Mouse (Mus musculus) intestine, embryonic 16.5 days (tissue): ENCODE data around the gene Mcmbp. TPM values are rescaled to one million over a fixed set of nuclear protein-coding genes. Genes with fewer than 3 reads are reported as not detected.

Experiments used
- ATAC-seq: fragments of 200-750 bp; cut with Nextera tagmentation; 2 replicates; pipeline ENCODE4 v1.8.0; 2017; ENCODE audit warnings: moderate TSS enrichment, moderate library complexity
- H3K27ac ChIP-seq: fragments of 300-500 bp; sonication (generic); 2 replicates; pipeline ENCODE4 v1.5.1; 2014; ENCODE audit warnings: mild to moderate bottlenecking, low read length
- H3K27me3 ChIP-seq: fragments of 300-500 bp; sonication (generic); replicated peaks from 2 replicates; pipeline ENCODE4 v1.6.1; 2014; ENCODE audit warnings: low read length, control low read depth, mixed read lengths; ENCODE audit not compliant: control insufficient read depth, insufficient read depth
- H3K36me3 ChIP-seq: fragments of 300-500 bp; sonication (generic); 2 replicates; pipeline ENCODE4 v1.6.1; 2014; ENCODE audit warnings: low read length, control low read depth; ENCODE audit not compliant: control insufficient read depth, insufficient read depth
- H3K4me1 ChIP-seq: fragments of 300-500 bp; sonication (generic); 2 replicates; pipeline ENCODE4 v1.6.1; 2014; ENCODE audit warnings: low read length, control low read depth, mixed read lengths; ENCODE audit not compliant: control insufficient read depth, insufficient read depth
- H3K4me2 ChIP-seq: fragments of 300-500 bp; sonication (generic); 2 replicates; pipeline ENCODE4 v1.6.1; 2014; ENCODE audit warnings: low read depth, low read length, control low read depth
- H3K4me3 ChIP-seq: fragments of 300-500 bp; sonication (generic); 2 replicates; pipeline ENCODE4 v1.5.1; 2014; ENCODE audit warnings: mild to moderate bottlenecking, low read length
- H3K9ac ChIP-seq: fragments of 300-500 bp; sonication (generic); 2 replicates; pipeline ENCODE4 v1.6.1; 2014; ENCODE audit warnings: low read depth, low read length
- H3K9me3 ChIP-seq: fragments of 300-500 bp; sonication (generic); 2 replicates; pipeline ENCODE4 v1.6.1; 2016; ENCODE audit warnings: low read length, control low read depth; ENCODE audit not compliant: control insufficient read depth
- WGBS: fragments of 180-500 bp; shearing (Covaris S2); extraction: QIAGEN DNeasy Blood & Tissue Kit; methylation state at CpG from one replicate; pipeline ENCODE4 v1.1.7; 2014; 5-methylcytosine and 5-hydroxymethylcytosine counted together
- polyA plus RNA-seq: library from polyadenylated mRNA; unstranded; fragments of >200 nt; fragmentation: Nextera tagmentation; extraction: Ambion mirVana; gene quantifications from 2 replicates; pipeline ENCODE4 v1.2.1, GENCODE M21; 2015

The Mcmbp gene
- polyA plus RNA-seq, 1 experiment from 2014 or later = 35.3 TPM

DNA sequence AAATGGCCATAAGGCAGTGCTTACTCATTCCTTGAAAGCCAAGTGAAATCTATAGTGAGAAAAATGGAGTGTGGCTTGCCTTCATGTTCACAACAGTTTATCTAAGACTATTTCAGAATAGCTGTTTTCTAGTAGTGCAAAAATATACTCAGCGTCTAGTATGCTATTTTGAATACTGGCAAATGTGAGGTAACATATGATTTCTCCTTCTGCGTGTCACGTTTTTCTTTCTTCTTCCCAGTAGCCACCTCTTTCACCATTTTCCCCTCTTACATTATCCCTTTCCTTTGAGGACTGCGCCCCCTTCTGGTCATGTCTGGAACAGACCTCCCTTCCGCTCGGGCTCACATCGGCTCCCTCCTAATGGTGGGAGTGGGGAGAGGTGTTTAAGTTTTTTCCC, 50.2 kb downstream of the Mcmbp start:
- H3K9ac ChIP-seq = no peak overlapping the region
- ATAC-seq = peak; percentile 69
- 21% methylated on average over 7 of the region's 7 CpGs for WGBS
- H3K9me3 ChIP-seq = 0 out of 2 replicates have a peak, but pooled peaks cover 3% of the 10 kb centered on the region
- H3K27me3 ChIP-seq = no peaks in the 10 kb centered on the region
- peaks cover 15% of the 10 kb centered on the region for H3K36me3 ChIP-seq
- H3K4me1 ChIP-seq = peaks cover 2% of the 10 kb centered on the region; the same call in 1 of the 2 replicates
- H3K4me3 ChIP-seq = no peak overlapping the region
- H3K4me2 ChIP-seq = no peak overlapping the region
- H3K27ac ChIP-seq = no peak overlapping the region

DNA sequence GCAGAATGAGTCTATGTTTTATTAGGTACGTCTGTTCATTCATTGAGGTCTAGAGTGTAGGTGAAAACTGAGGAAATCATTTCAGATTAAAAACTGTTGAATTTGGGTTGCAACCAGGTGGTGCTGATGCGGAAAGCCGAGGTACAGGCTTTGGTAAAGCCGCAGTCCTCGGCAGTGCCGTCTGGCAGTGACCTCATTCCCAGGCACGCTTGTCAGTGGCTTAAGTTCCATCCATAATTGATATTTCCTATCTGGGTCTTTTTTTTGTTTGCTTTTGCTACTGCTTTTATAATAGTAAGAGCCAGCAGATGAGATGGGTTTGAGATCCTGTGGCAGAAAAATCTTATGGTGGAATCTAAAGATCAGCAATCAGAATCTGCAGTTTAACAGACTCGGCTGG, 50.9 kb downstream of the Mcmbp start:
- ATAC-seq = no peak

GRCm38 (mm10) chr7:128687821-128688564, 52.3 kb downstream of the Mcmbp start:
- Histone ChIP-seq H3K4me3 (peak overlapping the region; percentile 49), H3K27ac (no peak overlapping the region), H3K36me3 (peaks cover 13% of the 10 kb centered on the region), H3K4me2 (peak overlapping the region; percentile 66), H3K9me3 (0 out of 2 replicates have a peak, but pooled peaks cover 3% of the 10 kb centered on the region), H3K27me3 (no peaks in the 10 kb centered on the region), H3K4me1 (peaks cover 2% of the 10 kb centered on the region; the same call in 1 of the 2 replicates), H3K9ac (no peak overlapping the region)
- ATAC-seq = peak; percentile 75
- WGBS = 55% methylated on average over 56 of the region's 56 CpGs

More for the DNA sequence above, 50.9 kb downstream of the Mcmbp start:
- H3K36me3 ChIP-seq = peaks cover 11% of the 10 kb centered on the region
- peaks cover 2% of the 10 kb centered on the region; the same call in 1 of the 2 replicates for H3K4me1 ChIP-seq
- no peak overlapping the region for H3K27ac ChIP-seq
- 0 out of 2 replicates have a peak, but pooled peaks cover 3% of the 10 kb centered on the region for H3K9me3 ChIP-seq
- H3K4me2 ChIP-seq = no peak overlapping the region
- 85% methylated on average over 8 of the region's 8 CpGs for WGBS
- no peaks in the 10 kb centered on the region for H3K27me3 ChIP-seq
- H3K9ac ChIP-seq = no peak overlapping the region
- H3K4me3 ChIP-seq = no peak overlapping the region

DNA sequence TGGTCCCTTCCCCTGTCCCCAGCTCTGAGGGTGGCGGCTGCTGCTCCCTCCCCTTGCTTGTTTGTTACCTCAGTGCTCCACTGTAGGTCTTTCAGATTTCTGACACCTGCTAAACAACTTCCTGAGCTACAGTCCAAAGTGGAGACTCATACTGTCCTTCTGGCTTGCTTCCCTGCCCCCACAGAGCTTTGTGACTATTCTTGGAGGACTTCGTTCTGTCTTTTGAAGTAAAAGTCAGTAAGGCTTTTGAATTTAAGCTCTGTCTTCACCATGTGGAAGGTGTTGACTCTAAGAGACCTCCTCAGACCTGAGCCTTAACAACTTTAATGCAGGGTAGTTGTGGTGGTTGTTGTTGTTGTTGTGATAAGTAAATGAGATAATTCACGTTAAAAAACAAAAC, 61.7 kb downstream of the Mcmbp start:
- Histone ChIP-seq H3K4me3 (no peak overlapping the region), H3K9ac (no peak overlapping the region), H3K27me3 (no peaks in the 10 kb centered on the region), H3K9me3 (no peaks in the 10 kb centered on the region), H3K4me2 (no peak overlapping the region), H3K36me3 (no peaks in the 10 kb centered on the region), H3K4me1 (no peaks in the 10 kb centered on the region), H3K27ac (no peak overlapping the region)
- WGBS = 80% methylated on average over 3 of the region's 3 CpGs
- no peak for ATAC-seq

- H3K27me3 ChIP-seq = no peaks in the 10 kb centered on the region
- H3K9ac ChIP-seq = no peak overlapping the region
- H3K4me2 ChIP-seq = peak overlapping the region; percentile 21
- ATAC-seq = peak; percentile 95
- peaks cover 12% of the 10 kb centered on the region for H3K4me1 ChIP-seq
- 17% methylated on average over 15 of the region's 15 CpGs for WGBS
- no peak overlapping the region for H3K4me3 ChIP-seq
- no peaks in the 10 kb centered on the region for H3K36me3 ChIP-seq
- H3K27ac ChIP-seq = peak overlapping the region; percentile 30; the same call in 1 of the 2 replicates
- H3K9me3 ChIP-seq = no peaks in the 10 kb centered on the region
Observed at GRCm38 (mm10) chr7:128672408-128673010, 67.8 kb downstream of the Mcmbp start.

DNA sequence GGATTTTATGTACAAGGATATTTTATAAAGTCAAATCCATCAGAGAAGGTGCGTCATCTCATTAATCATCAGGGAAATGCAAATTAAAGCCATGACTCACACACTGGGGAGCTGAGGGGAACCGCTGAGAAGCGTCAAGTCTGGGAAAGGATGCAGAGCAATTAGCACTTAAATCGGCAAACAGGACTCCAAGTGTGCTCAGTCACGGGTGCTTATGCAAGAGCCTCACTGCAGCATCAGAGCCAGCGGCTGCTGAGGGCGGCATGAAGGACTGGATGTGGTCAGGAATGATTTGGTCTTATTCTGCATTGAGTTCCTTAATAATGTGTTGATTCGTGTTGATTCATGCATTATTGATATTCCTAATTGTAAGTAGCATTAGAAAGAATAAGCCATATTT, 68.3 kb downstream of the Mcmbp start:
- Histone ChIP-seq H3K27ac (no peak overlapping the region), H3K9me3 (no peaks in the 10 kb centered on the region), H3K36me3 (no peaks in the 10 kb centered on the region), H3K4me2 (peak overlapping the region; percentile 21), H3K4me1 (peaks cover 12% of the 10 kb centered on the region), H3K9ac (no peak overlapping the region), H3K4me3 (no peak overlapping the region), H3K27me3 (no peaks in the 10 kb centered on the region)
- ATAC-seq = 0 out of 2 replicates have a peak, but pooled peaks have one; percentile 38
- WGBS = 22% methylated on average over 8 of the region's 8 CpGs

DNA sequence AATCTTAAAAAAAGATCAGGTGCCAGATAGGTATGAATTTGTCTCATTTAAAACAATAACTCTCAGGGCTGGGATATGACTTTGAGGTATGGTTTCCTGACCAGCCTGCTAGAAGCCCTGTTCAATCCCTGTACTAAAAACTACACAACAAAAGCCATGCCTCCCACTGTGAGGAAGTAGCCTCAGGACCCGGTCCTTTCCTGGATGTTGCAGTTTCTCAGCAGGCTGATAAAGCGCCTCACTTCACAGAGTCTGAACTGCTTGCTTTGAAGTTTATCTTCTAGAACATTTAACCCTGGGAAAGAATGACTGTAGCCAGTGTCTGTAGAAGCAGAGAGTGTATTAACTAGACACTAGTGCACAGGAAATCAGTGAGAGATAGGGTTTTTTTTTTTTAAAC, 71.5 kb downstream of the Mcmbp start:
- H3K9ac ChIP-seq = no peak overlapping the region
- H3K4me3 ChIP-seq = no peak overlapping the region
- no peaks in the 10 kb centered on the region for H3K36me3 ChIP-seq
- peaks cover 12% of the 10 kb centered on the region for H3K4me1 ChIP-seq
- H3K4me2 ChIP-seq = no peak overlapping the region
- no peaks in the 10 kb centered on the region for H3K27me3 ChIP-seq
- no peak for ATAC-seq
- 43% methylated on average over 2 of the region's 2 CpGs for WGBS
- no peaks in the 10 kb centered on the region for H3K9me3 ChIP-seq
- H3K27ac ChIP-seq = no peak overlapping the region

GRCm38 (mm10) chr7:128667788-128668187, 72.5 kb downstream of the Mcmbp start:
- WGBS = 66% methylated on average over 5 of the region's 5 CpGs
- Histone ChIP-seq H3K4me2 (no peak overlapping the region), H3K9me3 (no peaks in the 10 kb centered on the region), H3K4me3 (no peak overlapping the region), H3K27ac (no peak overlapping the region), H3K27me3 (no peaks in the 10 kb centered on the region), H3K9ac (no peak overlapping the region), H3K4me1 (peaks cover 10% of the 10 kb centered on the region), H3K36me3 (no peaks in the 10 kb centered on the region)
- no peak for ATAC-seq

DNA sequence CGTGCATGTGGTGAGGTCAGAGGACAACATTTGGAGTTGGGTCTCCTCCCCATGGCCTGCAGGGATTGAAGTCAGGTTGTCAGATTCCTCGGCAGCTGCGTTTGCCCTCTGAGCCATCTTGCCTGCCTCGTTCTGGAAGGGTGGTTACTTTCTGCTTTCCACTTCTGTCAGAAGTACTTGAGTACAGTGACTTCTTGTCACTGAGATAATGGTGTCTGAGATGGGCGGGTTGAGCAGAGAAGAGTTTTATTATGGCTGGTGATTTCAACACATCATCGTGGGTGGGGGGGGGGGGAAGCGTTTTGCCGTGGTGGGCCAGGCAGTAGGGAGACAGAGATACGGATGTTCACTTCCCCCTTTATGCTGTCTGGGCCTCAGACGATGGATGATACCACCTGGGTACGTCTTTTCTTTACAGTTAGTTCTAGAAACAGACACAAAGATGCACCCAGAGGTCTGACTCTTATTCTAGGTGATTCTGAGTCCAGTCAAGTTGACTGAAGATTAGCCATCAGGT, 75.4 kb downstream of the Mcmbp start:
- Histone ChIP-seq H3K9ac (no peak overlapping the region), H3K4me3 (no peak overlapping the region), H3K4me1 (no peaks in the 10 kb centered on the region), H3K4me2 (no peak overlapping the region), H3K36me3 (no peaks in the 10 kb centered on the region), H3K9me3 (no peaks in the 10 kb centered on the region), H3K27ac (no peak overlapping the region), H3K27me3 (no peaks in the 10 kb centered on the region)
- ATAC-seq = no peak
- 85% methylated on average over 11 of the region's 11 CpGs for WGBS
